Mouse (Mus musculus): Measurements from ENCODE around the gene Mettl6. TPM values are rescaled to one million over a fixed set of nuclear protein-coding genes. Genes with fewer than 3 reads are reported as not detected.

Mettl6 gene
- polyA plus RNA-seq, 1 experiment, result 18.8 TPM

- TF ChIP-seq POLR2A (IDR thresholded peaks at IDR 0.05; ENCODE audit: extremely low read depth, insufficient read depth, low read length) (no peak), CTCF (IDR thresholded peaks at IDR 0.05; ENCODE audit: extremely low read depth, insufficient read depth, low read length) (no peak)
- H3K4me3 ChIP-seq (ENCODE audit: insufficient read depth, low read length), result no peak overlapping the region
Observed at GRCm38 (mm10) chr14:31515895-31516294, 21.1 kb upstream of the Mettl6 start.

GRCm38 (mm10) chr14:31510322-31510721 is 15.5 kb upstream of the Mettl6 start:
- no peaks in the 10 kb centered on the region for H3K4me1 ChIP-seq (ENCODE audit: control insufficient read depth, insufficient read depth, low read length)
- no peak overlapping the region for H3K4me3 ChIP-seq (ENCODE audit: insufficient read depth, low read length)
- no peak for TF ChIP-seq CTCF (IDR thresholded peaks at IDR 0.05; ENCODE audit: extremely low read depth, insufficient read depth, low read length)
- TF ChIP-seq POLR2A (IDR thresholded peaks at IDR 0.05; ENCODE audit: extremely low read depth, insufficient read depth, low read length), result no peak
- no peak overlapping the region for H3K27ac ChIP-seq (ENCODE audit: insufficient read depth, low read length)

More at GRCm38 (mm10) chr14:31515895-31516294, 21.1 kb upstream of the Mettl6 start:
- no peaks in the 10 kb centered on the region for H3K4me1 ChIP-seq (ENCODE audit: control insufficient read depth, insufficient read depth, low read length)
- no peak overlapping the region for H3K27ac ChIP-seq (ENCODE audit: insufficient read depth, low read length)

- Histone ChIP-seq H3K4me3 (ENCODE audit: insufficient read depth, low read length) (no peak overlapping the region), H3K4me1 (ENCODE audit: control insufficient read depth, insufficient read depth, low read length) (no peaks in the 10 kb centered on the region), H3K27ac (ENCODE audit: insufficient read depth, low read length) (no peak overlapping the region)
- no peak for TF ChIP-seq CTCF (IDR thresholded peaks at IDR 0.05; ENCODE audit: extremely low read depth, insufficient read depth, low read length)
Observed at GRCm38 (mm10) chr14:31509911-31510310, 15.1 kb upstream of the Mettl6 start.

- Histone ChIP-seq H3K4me1 (ENCODE audit: control insufficient read depth, insufficient read depth, low read length) (no peaks in the 10 kb centered on the region), H3K4me3 (ENCODE audit: insufficient read depth, low read length) (no peak overlapping the region), H3K27ac (ENCODE audit: insufficient read depth, low read length) (no peak overlapping the region)
- TF ChIP-seq CTCF (IDR thresholded peaks at IDR 0.05; ENCODE audit: extremely low read depth, insufficient read depth, low read length) (no peak), POLR2A (IDR thresholded peaks at IDR 0.05; ENCODE audit: extremely low read depth, insufficient read depth, low read length) (no peak)
Observed at GRCm38 (mm10) chr14:31506456-31506855, 11.6 kb upstream of the Mettl6 start.

- Histone ChIP-seq H3K27ac (ENCODE audit: insufficient read depth, low read length) (no peak overlapping the region), H3K4me3 (ENCODE audit: insufficient read depth, low read length) (no peak overlapping the region), H3K4me1 (ENCODE audit: control insufficient read depth, insufficient read depth, low read length) (no peaks in the 10 kb centered on the region)
- TF ChIP-seq POLR2A (IDR thresholded peaks at IDR 0.05; ENCODE audit: extremely low read depth, insufficient read depth, low read length), result no peak
- no peak for TF ChIP-seq CTCF (IDR thresholded peaks at IDR 0.05; ENCODE audit: extremely low read depth, insufficient read depth, low read length)
Observed at GRCm38 (mm10) chr14:31503406-31503805, 8.6 kb upstream of the Mettl6 start.

- TF ChIP-seq POLR2A (IDR thresholded peaks at IDR 0.05; ENCODE audit: extremely low read depth, insufficient read depth, low read length) (no peak), CTCF (IDR thresholded peaks at IDR 0.05; ENCODE audit: extremely low read depth, insufficient read depth, low read length) (no peak)
- no peak overlapping the region for H3K4me3 ChIP-seq (ENCODE audit: insufficient read depth, low read length)
- no peak overlapping the region for H3K27ac ChIP-seq (ENCODE audit: insufficient read depth, low read length)
Observed at GRCm38 (mm10) chr14:31499526-31499925, 4.7 kb upstream of the Mettl6 start.

GRCm38 (mm10) chr14:31496241-31496646 is 1.4 kb upstream of the Mettl6 start:
- H3K4me3 ChIP-seq (ENCODE audit: insufficient read depth, low read length), result peak overlapping the region; percentile 88
- H3K4me1 ChIP-seq (ENCODE audit: control insufficient read depth, insufficient read depth, low read length), result peaks cover 6% of the 10 kb centered on the region
- H3K27ac ChIP-seq (ENCODE audit: insufficient read depth, low read length), result no peak overlapping the region
- TF ChIP-seq POLR2A (IDR thresholded peaks at IDR 0.05; ENCODE audit: extremely low read depth, insufficient read depth, low read length) (no peak), CTCF (IDR thresholded peaks at IDR 0.05; ENCODE audit: extremely low read depth, insufficient read depth, low read length) (no peak)

More at GRCm38 (mm10) chr14:31499526-31499925, 4.7 kb upstream of the Mettl6 start:
- H3K4me1 ChIP-seq (ENCODE audit: control insufficient read depth, insufficient read depth, low read length), result peaks cover 4% of the 10 kb centered on the region

GRCm38 (mm10) chr14:31495538-31495937 is 698 bp upstream of the Mettl6 start:
- Histone ChIP-seq H3K4me3 (ENCODE audit: insufficient read depth, low read length) (peak overlapping the region; percentile 88), H3K27ac (ENCODE audit: insufficient read depth, low read length) (no peak overlapping the region), H3K4me1 (ENCODE audit: control insufficient read depth, insufficient read depth, low read length) (peaks cover 6% of the 10 kb centered on the region)
- TF ChIP-seq POLR2A (IDR thresholded peaks at IDR 0.05; ENCODE audit: extremely low read depth, insufficient read depth, low read length) (no peak), CTCF (IDR thresholded peaks at IDR 0.05; ENCODE audit: extremely low read depth, insufficient read depth, low read length) (no peak)

GRCm38 (mm10) chr14:31494349-31494974 is 378 bp downstream of the Mettl6 start, which contains the start of gene Eaf1:
Eaf1 (plus strand) TSS chr14:31494399.
- H3K27ac ChIP-seq (ENCODE audit: insufficient read depth, low read length), result no peak within 1 kb of the TSS
- H3K4me3 ChIP-seq (ENCODE audit: insufficient read depth, low read length), result peak within 1 kb of the TSS; percentile 88
- TF ChIP-seq CTCF (IDR thresholded peaks at IDR 0.05; ENCODE audit: extremely low read depth, insufficient read depth, low read length) (no peak), POLR2A (IDR thresholded peaks at IDR 0.05; ENCODE audit: extremely low read depth, insufficient read depth, low read length) (no peak)
- peaks cover 6% of the 10 kb centered on the region for H3K4me1 ChIP-seq (ENCODE audit: control insufficient read depth, insufficient read depth, low read length)

GRCm38 (mm10) chr14:31493901-31494300 is 939 bp downstream of the Mettl6 start:
- no peak overlapping the region for H3K27ac ChIP-seq (ENCODE audit: insufficient read depth, low read length)
- peaks cover 6% of the 10 kb centered on the region for H3K4me1 ChIP-seq (ENCODE audit: control insufficient read depth, insufficient read depth, low read length)
- TF ChIP-seq POLR2A (IDR thresholded peaks at IDR 0.05; ENCODE audit: extremely low read depth, insufficient read depth, low read length), result no peak
- TF ChIP-seq CTCF (IDR thresholded peaks at IDR 0.05; ENCODE audit: extremely low read depth, insufficient read depth, low read length), result no peak
- H3K4me3 ChIP-seq (ENCODE audit: insufficient read depth, low read length), result peak overlapping the region; percentile 88
